Mouse (Mus musculus) gastrocnemius, adult 2 months (tissue): ENCODE data around the gene Ngef. TPM values are rescaled to one million over a fixed set of nuclear protein-coding genes. Genes with fewer than 3 reads are reported as not detected.

ENCODE experiments used
- DNase-seq: peaks from one replicate; pipeline ENCODE4 v3.0.0; 2022
- H3K27ac ChIP-seq: fragments of 200-600 bp; 2 replicates; pipeline ENCODE4 v1.8.1; 2022; ENCODE audit warnings: mild to moderate bottlenecking
- H3K4me3 ChIP-seq: fragments of 200-600 bp; 2 replicates; pipeline ENCODE4 v1.8.1; 2022; ENCODE audit warnings: mild to moderate bottlenecking, moderate library complexity
- CTCF ChIP-seq: fragments of 200-600 bp; IDR thresholded peaks from 2 replicates; pipeline ENCODE4 v1.8.1; 2022; ENCODE audit warnings: antibody characterized with exemption, mild to moderate bottlenecking, moderate library complexity
- intact Hi-C: fragments of 180-260 bp; cut with DNase I; formaldehyde crosslinking; loops from one replicate; pipeline ENCODE4 v1.15.1; 2025
- total RNA-seq, 2 experiments: library from RNA; stranded (reverse); gene quantifications; 2 replicates each; pipeline ENCODE4 v1.2.3; 2021

The Ngef gene
- total RNA-seq, 2 experiments from 2014 or later, result 0.08 to 0.17 TPM

DNA sequence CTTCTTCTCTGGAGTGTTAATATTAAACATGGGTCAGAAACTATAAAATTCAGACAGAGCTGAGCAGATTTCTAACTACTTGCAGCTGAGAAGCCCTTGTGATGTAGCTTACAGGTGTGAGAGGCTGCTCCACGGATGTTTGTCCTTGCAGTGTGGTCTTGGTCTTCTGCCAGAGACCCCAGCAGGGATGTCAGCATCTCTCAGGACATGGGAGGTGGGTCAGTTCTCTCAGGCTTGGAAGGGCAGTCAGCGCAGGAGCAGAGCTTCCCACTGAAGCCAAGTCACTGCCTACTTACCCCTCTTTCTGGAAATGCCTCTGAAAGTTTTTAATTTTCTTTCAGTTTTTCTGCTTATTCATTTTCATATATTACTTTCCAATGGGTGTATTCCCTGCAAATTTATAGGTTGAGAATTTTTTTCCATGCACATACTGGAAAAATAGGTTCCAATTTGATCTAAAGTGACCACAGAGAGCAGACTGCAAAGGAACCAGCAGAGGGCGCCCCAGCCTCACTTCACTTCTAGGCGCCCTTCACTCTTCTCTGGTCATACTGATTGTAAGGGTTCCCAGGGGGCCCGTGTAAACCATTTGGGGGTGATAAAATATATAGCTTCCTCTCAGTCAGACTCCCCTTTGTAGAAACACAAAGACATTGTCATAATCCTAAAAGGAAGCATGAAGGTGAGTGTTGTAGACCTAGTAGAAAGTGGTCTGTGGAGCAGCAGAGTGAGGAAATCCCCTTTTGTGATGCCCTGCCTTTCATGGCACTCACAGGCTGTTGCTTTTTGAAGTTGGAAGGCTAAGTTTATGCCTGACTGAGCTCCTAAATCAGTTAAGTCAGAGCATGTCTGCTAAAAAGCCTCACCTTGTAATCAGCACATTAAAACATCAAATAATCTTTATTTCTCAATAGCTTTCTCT, 126.2 kb downstream of the Ngef start:
- intact Hi-C loops, result loop anchor here (2.0 to 10.0 kb wide), 3 partner anchors 275 to 477 kb away; partner anchors contain the start of gene Atg16l1
- peak; percentile 68 for DNase-seq
- TF ChIP-seq CTCF, result peak; percentile 96

GRCm38 (mm10) chr1:87436583-87436982, 137.1 kb downstream of the Ngef start:
- no peak overlapping the region for H3K27ac ChIP-seq
- DNase-seq, result no peak
- intact Hi-C loops, result no loop called here

More for the DNA sequence above, 126.2 kb downstream of the Ngef start:
- H3K4me3 ChIP-seq, result no peak overlapping the region
- no peak overlapping the region for H3K27ac ChIP-seq

GRCm38 (mm10) chr1:87435125-87435524, 138.5 kb downstream of the Ngef start:
- H3K4me3 ChIP-seq, result no peak overlapping the region
- H3K27ac ChIP-seq, result peak overlapping the region; percentile 35; the same call in 1 of the 2 replicates
- intact Hi-C loops, result no loop called here
- no peak for TF ChIP-seq CTCF
- DNase-seq, result no peak

More at GRCm38 (mm10) chr1:87436583-87436982, 137.1 kb downstream of the Ngef start:
- H3K4me3 ChIP-seq, result no peak overlapping the region
- TF ChIP-seq CTCF, result no peak

Other genes with a start within 250 kb of the Ngef start
- gene Gigyf2, start 246.9 kb downstream of the Ngef start, total RNA-seq, result 10 to 100 TPM; 38.2 to 40.2 TPM
- gene Kcnj13, start 179.1 kb downstream of the Ngef start, total RNA-seq, result under 1 TPM in 1 of 2 experiments, not detected in 1; 0.25 TPM
- not detected for gene Snorc, start 103.6 kb downstream of the Ngef start, total RNA-seq
- gene Neu2, start 64.0 kb downstream of the Ngef start, total RNA-seq, result 10 to 100 TPM in 1 of 2 experiments, 1 to 10 TPM in 1; 8.9 to 11.7 TPM
- gene Inpp5d, start 46.4 kb upstream of the Ngef start, total RNA-seq, result 1 to 10 TPM; 3.8 to 4.2 TPM
- 10 to 100 TPM; 16.3 to 18.7 TPM for gene Atg16l1, start 182.0 kb upstream of the Ngef start, total RNA-seq
- gene Sag, start 229.8 kb upstream of the Ngef start, total RNA-seq, result under 1 TPM; 0.17 to 0.23 TPM